Mouse (Mus musculus): ENCODE results near the gene 3100002H09Rik.

GRCm38 (mm10) chr4:124603712-124604111 lies 6.9 kb downstream of the 3100002H09Rik start:
- no peak for TF ChIP-seq CTCF (IDR thresholded peaks at IDR 0.05; ENCODE audit: low read depth, low read length)
- TF ChIP-seq POLR2A (IDR thresholded peaks at IDR 0.05; ENCODE audit: borderline replicate concordance, low read depth, low read length), result no peak

Measured in bone marrow macrophage, adult 2 months (primary cell).